Mouse (Mus musculus) brain, embryonic 18.5 days (tissue): ENCODE results near the gene Hectd4.

Experiments
- DNase-seq: peaks from one replicate; pipeline ENCODE4 v3.0.0-alpha.2; 2012; ENCODE audit warnings: low read depth, low spot score

Gene Hectd4

DNA sequence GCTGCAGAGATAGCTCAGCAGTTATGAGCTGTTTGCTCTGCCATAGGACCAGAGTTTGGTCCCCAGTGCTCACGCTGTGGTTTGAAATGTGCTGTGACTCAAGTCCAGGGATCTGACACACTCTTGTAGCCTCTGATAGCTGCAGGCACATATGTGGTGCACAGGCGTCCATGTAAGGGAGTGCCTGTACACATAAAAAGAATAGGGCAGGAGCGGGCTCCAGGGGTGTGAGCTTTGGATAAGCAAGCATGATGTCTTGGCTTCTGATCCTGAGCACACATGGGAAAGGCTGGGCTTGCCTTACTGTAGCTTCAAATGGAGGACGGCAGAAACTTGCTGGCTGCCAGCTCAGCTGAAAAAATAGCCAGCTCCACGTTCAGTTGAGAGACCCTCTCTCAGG lies 175.6 kb downstream of the Hectd4 start:
- DNase-seq = no peak

DNA sequence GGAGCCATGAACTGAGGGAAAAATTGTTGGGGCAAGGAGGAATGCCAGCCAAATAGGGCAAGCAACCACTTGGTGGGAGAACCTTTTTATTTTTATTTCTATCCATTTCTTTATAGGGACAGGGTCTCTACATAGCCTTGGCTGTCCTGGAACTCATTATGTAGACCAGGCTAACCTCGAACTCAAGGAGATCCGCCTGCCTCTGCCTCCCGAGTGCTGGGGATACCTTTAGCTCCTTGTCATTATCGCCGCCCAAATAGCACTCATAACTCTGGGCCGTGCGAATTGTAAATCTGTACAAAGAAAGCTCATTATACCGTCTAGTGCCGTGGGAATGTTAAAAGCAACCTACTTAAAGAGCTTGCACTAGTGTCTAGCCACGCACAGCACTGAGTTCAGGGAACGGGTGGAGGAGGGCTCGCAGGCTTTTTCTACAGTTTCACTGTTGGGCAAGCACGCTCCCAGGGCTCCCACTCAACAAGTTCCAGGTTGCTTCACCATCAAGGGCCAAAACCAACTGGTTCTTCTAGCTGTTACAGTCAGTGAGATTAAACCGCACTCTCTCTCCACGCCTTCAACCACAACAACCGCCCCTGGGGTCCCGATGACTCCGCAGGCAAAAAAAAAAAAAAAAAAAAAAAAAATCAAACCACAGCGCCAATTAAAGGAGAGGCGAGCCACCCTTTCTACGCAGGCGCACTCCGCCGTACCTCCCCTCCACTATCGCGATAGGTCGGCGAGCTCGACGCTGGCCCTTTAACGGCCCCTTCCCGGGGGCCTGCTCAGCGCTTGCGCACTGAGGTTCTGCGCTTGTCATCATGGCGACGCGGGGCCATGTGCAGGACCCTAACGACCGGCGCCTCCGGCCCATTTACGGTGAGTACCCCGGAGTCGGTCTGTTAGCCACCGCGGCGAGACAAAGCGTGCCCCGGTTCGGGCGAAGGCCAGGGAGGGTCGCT lies 177.4 kb downstream of the Hectd4 start, which contains the start of gene Naa25:
Gene Naa25 (plus strand): TSS at position 750 of the 959 bp plus-strand sequence.
- DNase-seq = peak; percentile 91

DNA sequence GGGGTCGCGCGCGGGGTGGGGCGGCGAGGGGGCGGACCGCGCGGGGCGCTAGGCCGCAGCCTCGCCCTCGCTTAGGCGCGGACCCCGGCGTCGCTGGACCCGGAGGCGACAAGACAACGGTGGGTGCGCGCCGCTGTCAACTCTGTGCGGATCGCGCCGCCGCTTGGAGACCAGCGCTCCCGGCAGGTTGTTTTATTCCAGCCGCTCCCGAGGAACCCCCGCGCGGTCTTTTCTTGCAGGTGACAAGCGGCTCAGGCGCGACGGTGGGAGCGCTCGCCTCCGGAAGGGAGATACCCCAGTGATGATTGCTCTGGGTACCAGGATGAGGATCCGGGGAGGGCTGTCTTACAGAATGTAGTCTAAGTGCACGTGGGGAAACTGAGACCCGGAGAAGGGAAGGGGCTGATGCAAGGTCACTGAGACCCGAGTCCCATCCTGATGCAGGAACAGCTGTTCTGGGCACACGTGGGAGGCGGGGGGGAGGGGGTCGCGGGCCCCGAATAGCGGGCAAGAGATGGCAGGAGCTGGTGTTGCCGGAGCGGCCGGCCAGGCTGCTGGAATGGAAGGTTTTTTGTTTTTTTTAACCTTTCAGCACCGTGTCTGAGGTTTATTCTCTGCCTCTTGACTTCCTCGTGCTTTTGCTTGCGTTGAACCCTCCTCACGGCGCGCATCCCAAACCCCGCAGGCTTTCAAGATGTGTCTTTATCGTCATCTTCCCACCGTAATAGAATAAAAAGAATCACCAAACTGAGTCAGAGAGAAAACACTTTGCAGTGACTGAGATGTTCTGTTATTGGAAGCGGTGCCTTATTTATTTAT lies 178.3 kb downstream of the Hectd4 start:
- no peak for DNase-seq

DNA sequence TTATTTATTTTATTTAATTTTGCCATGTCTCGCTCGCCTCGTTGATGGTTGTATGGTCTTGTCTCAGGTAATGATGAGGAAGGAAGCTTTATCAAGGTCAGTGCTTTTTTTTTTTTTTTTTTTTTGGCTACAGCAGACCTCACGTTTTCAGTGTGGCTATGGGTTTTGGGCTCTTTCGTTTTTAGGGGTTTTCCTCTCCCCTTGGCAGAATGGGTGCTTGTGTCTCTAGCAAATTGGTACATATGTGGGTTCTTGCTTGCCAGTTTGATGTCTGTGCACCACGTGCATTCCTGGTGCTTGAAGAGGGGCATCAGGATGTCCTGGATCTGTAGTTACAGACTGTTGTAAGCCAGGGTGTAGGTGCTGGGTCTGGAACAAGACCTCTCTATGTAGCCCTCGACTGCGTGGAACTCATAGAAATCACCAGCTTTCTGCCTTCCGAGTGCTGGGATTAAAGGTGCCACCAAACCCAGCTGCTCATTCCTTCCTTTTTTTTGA lies 179.0 kb downstream of the Hectd4 start:
- DNase-seq = no peak

DNA sequence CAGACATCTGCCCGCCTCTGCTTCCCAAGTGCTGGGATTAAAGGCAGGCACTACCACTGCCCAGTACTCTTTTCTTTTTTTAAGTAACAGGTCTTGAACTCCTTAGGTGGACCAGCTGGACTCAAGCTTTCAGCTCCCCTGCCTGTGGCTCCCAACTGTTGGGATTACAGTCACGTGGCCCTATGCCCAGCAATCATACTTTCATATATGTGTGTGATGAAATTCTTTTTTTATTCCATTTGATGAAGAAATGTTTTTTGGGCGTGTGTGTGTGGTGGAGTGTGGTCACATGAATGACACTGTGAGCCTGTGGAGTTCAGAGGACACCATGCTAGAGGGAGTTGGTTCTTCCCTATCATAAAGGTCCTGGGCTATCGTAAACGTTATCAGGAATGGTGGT lies 179.5 kb downstream of the Hectd4 start:
- DNase-seq = no peak

DNA sequence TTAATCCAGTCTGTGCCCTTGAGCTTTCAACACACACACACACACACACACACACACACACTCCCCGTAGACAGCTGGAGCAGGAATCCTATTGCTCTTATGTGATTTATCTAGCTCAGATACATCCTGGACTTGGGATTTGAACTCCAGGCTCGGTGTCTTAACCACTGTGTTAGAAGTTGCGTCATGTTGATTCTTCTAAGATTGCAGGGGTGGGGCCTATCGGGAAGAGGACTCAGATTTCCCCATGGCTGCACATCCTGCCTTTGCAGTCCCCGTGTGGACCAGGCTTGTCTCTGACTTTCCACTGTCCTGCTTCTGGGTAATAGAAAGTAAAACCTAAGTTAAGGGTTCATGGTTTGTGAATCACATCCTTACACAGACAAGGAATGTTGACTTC lies 180.0 kb downstream of the Hectd4 start:
- DNase-seq = no peak

DNA sequence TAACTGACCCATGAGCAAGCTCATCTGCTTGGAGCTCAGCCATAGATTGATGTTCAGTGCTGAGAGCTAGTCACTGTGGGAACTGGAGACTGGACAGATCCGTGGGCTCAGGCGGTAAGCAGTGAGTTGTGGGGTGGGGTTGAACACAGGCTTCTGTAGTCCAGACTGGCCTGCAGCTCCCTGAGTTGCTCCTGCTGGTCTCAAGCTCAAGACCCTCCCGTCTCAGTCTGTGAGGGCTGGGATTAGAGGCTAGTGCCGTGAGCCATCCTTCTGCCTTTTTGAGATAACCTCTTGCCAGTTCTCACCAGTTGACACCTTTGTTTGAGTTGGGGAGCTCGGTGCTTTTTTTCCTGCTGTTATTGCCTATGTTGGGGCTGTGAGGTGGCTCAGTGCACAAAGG lies 180.8 kb downstream of the Hectd4 start:
- no peak for DNase-seq

DNA sequence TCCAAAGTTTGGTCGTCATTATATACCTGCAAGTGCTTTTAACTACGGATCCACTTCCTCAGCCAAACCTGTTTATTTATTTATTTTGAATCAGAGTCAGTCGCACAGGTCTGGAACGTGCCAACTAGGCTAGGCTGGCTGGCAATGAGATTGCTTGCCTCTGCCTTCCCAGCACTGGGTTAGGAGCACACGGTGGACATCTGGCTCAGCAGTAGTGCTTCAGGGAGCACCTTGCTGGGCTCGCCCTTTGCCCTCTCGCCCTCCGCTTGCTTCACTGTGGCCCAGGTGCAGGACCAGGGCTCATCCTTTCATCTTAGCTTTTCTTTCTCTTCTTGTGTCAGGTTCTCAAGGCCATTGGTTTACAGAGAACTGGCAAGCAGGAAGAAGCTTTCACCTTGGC lies 187.8 kb downstream of the Hectd4 start:
- DNase-seq = no peak

DNA sequence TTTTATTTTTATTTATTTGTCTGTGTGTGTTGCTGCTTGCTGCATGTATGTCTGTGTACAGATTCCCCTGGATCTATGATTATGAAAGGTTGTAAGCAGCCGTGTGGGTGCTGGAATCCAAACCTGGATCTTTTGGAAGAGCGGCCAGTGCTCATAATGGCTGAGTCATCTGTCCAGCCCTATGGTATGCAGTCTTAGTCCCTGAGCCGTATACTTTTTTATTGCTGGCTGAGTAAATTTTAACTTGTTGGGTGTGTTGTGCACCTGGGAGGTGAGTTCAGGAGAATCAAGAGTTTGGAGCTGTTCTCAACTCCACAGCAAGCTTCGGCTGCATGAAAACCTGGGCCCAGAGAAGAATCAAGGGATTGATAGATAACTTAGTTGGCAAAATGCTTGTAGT lies 191.0 kb downstream of the Hectd4 start:
- DNase-seq = no peak
